Mouse (Mus musculus) intestine, embryonic 14.5 days (tissue): ENCODE measurements around the gene Sestd1. TPM values are rescaled to one million over a fixed set of nuclear protein-coding genes. Genes with fewer than 3 reads are reported as not detected.

Experiments used
- ATAC-seq: fragments of 200-750 bp; cut with Nextera tagmentation; replicated peaks from 2 replicates; pipeline ENCODE4 v1.8.0; 2017; ENCODE audit warnings: low read depth, moderate number of reproducible peaks, moderate TSS enrichment, moderate library complexity; ENCODE audit not compliant: low FRiP score, low TSS enrichment
- DNase-seq: peaks from one replicate; pipeline ENCODE4 v3.0.0-alpha.2; 2018; ENCODE audit warnings: low spot score
- H3K27ac ChIP-seq: fragments of 300-500 bp; sonication (generic); 2 replicates; pipeline ENCODE4 v1.5.1; 2014; ENCODE audit warnings: low read depth, mild to moderate bottlenecking, control low read depth
- H3K27me3 ChIP-seq: fragments of 300-500 bp; sonication (generic); replicated peaks from 2 replicates; pipeline ENCODE4 v1.6.1; 2014; ENCODE audit warnings: low read length, control low read depth; ENCODE audit not compliant: control insufficient read depth, insufficient read depth
- H3K36me3 ChIP-seq: fragments of 300-500 bp; sonication (generic); 2 replicates; pipeline ENCODE4 v1.6.1; 2014; ENCODE audit warnings: low read length, control low read depth; ENCODE audit not compliant: control insufficient read depth, insufficient read depth
- H3K4me1 ChIP-seq: fragments of 300-500 bp; sonication (generic); replicated peaks from 2 replicates; pipeline ENCODE4 v1.6.1; 2014; ENCODE audit warnings: low read length, control low read depth, mixed read lengths; ENCODE audit not compliant: control insufficient read depth, insufficient read depth
- H3K4me2 ChIP-seq: fragments of 300-500 bp; sonication (generic); 2 replicates; pipeline ENCODE4 v1.6.1; 2014; ENCODE audit warnings: low read length
- H3K4me3 ChIP-seq: fragments of 300-500 bp; sonication (generic); 2 replicates; pipeline ENCODE4 v1.5.1; 2014; ENCODE audit warnings: low read depth, low read length, control low read depth, mixed read lengths
- H3K9ac ChIP-seq: fragments of 300-500 bp; sonication (generic); 2 replicates; pipeline ENCODE4 v1.6.1; 2014; ENCODE audit warnings: mild to moderate bottlenecking, low read length
- H3K9me3 ChIP-seq: fragments of 300-500 bp; sonication (generic); 2 replicates; pipeline ENCODE4 v1.6.1; 2016; ENCODE audit warnings: low read length, control low read depth; ENCODE audit not compliant: control insufficient read depth
- WGBS: fragments of 180-500 bp; shearing (Covaris S2); extraction: QIAGEN DNeasy Blood & Tissue Kit; methylation state at CpG from one replicate; pipeline ENCODE4 v1.1.7; 2014; 5-methylcytosine and 5-hydroxymethylcytosine counted together
- polyA plus RNA-seq: library from polyadenylated mRNA; unstranded; fragments of >200 nt; fragmentation: Nextera tagmentation; extraction: Ambion mirVana; gene quantifications from 2 replicates; pipeline ENCODE4 v1.2.1, GENCODE M21; 2014

Gene Sestd1
- polyA plus RNA-seq, 1 experiment from 2014 or later = 20.3 TPM

GRCm38 (mm10) chr2:77235896-77236295 lies 44.5 kb downstream of the Sestd1 start:
- Histone ChIP-seq H3K4me3 (no peak overlapping the region), H3K4me1 (no peaks in the 10 kb centered on the region), H3K9me3 (no peaks in the 10 kb centered on the region), H3K9ac (no peak overlapping the region), H3K36me3 (peaks cover 65% of the 10 kb centered on the region), H3K27me3 (no peaks in the 10 kb centered on the region), H3K4me2 (no peak overlapping the region), H3K27ac (no peak overlapping the region)
- 84% methylated on average over 4 of the region's 4 CpGs for WGBS
- DNase-seq (no peak), ATAC-seq (no peak)

DNA sequence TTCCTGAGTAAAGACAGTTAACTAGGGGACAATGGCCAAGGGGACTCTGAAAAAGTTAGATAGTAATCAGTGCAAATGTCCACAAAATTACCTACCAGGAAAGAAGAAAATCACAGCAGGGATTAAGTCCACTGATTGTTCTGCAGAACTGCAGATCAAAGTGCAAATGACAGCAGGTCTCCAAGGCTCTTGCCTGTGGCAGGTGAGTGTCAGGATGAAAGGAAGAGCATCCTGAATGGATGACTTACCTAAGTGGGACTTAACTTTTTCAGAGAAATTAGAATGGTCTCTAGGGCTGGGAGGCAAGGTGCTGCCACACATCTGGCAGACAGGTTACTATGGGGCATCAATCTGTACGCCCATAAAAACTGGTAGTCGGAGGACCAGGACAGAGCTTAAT lies 47.8 kb downstream of the Sestd1 start:
- H3K36me3 ChIP-seq = peaks cover 50% of the 10 kb centered on the region
- H3K9me3 ChIP-seq = no peaks in the 10 kb centered on the region
- ATAC-seq = no peak
- no peaks in the 10 kb centered on the region for H3K27me3 ChIP-seq
- no peak for DNase-seq
- no peaks in the 10 kb centered on the region for H3K4me1 ChIP-seq
- H3K4me2 ChIP-seq = no peak overlapping the region
- H3K9ac ChIP-seq = no peak overlapping the region
- no peak overlapping the region for H3K27ac ChIP-seq
- no peak overlapping the region for H3K4me3 ChIP-seq
- WGBS = 90% methylated on average over 2 of the region's 2 CpGs

GRCm38 (mm10) chr2:77220960-77221359 lies 59.4 kb downstream of the Sestd1 start:
- Histone ChIP-seq H3K9me3 (no peaks in the 10 kb centered on the region), H3K4me2 (no peak overlapping the region), H3K4me1 (no peaks in the 10 kb centered on the region), H3K9ac (no peak overlapping the region), H3K27me3 (no peaks in the 10 kb centered on the region), H3K27ac (no peak overlapping the region), H3K4me3 (no peak overlapping the region), H3K36me3 (peaks cover 25% of the 10 kb centered on the region)
- 94% methylated on average over 2 of the region's 2 CpGs for WGBS
- DNase-seq = no peak
- ATAC-seq = no peak

DNA sequence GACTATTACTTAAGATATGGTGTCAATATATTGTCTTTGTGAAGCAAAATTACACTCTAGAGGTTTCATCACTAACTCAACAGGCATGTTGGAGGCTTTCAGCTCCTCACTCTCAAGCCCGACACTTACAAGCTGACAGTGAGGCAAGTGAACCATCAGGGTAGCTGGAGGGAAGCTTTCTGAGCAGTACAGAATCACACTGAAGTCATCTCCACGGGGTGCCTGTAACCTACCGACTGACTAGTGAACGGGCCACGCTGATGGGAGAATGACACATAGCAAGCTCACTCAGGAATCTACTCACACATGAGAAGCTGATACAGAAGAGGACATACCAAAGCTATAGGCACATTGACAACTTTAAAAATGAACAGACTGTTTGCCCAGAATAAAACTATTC lies 67.5 kb downstream of the Sestd1 start:
- Histone ChIP-seq H3K4me3 (no peak overlapping the region), H3K9me3 (no peaks in the 10 kb centered on the region), H3K4me2 (no peak overlapping the region), H3K9ac (no peak overlapping the region), H3K4me1 (no peaks in the 10 kb centered on the region), H3K27ac (no peak overlapping the region), H3K36me3 (peaks cover 47% of the 10 kb centered on the region), H3K27me3 (no peaks in the 10 kb centered on the region)
- 85% methylated on average over 5 of the region's 5 CpGs for WGBS
- DNase-seq = no peak
- ATAC-seq = no peak

- WGBS = 97% methylated on average over 3 of the region's 3 CpGs
- no peaks in the 10 kb centered on the region for H3K9me3 ChIP-seq
- no peak overlapping the region for H3K9ac ChIP-seq
- no peak overlapping the region for H3K4me2 ChIP-seq
- H3K36me3 ChIP-seq = peaks cover 21% of the 10 kb centered on the region
- no peaks in the 10 kb centered on the region for H3K27me3 ChIP-seq
- no peak for DNase-seq
- H3K27ac ChIP-seq = no peak overlapping the region
- no peak overlapping the region for H3K4me3 ChIP-seq
- ATAC-seq = no peak
- H3K4me1 ChIP-seq = no peaks in the 10 kb centered on the region
These were observed 73.4 kb downstream of the Sestd1 start for GRCm38 (mm10) chr2:77206951-77207350.

DNA sequence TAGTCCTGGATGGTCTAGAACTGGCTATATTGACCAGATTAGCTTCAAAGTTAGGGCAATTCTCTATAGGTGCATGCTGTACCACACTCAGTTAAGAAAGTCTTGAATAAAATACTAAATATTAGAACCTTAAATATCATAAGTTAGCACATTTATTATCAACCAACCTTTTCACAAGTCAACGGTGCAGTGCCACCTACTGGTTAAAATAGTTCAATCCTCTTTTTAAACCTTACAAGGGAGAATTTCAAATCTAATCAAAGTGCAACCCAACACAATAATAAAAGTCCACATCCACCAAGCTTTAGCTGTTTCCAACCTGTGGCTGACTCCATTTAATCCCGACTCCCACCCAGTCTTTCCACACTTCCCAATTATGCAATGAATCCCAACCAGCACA lies 76.5 kb downstream of the Sestd1 start:
- H3K27ac ChIP-seq = no peak overlapping the region
- H3K9me3 ChIP-seq = no peaks in the 10 kb centered on the region
- no peak for DNase-seq
- no peak overlapping the region for H3K9ac ChIP-seq
- no peak overlapping the region for H3K4me3 ChIP-seq
- H3K4me1 ChIP-seq = no peaks in the 10 kb centered on the region; the same call in 1 of the 2 replicates
- H3K36me3 ChIP-seq = peaks cover 10% of the 10 kb centered on the region; the same call in 1 of the 2 replicates
- H3K4me2 ChIP-seq = no peak overlapping the region
- ATAC-seq = no peak
- 54% methylated on average over 2 of the region's 2 CpGs for WGBS
- no peaks in the 10 kb centered on the region for H3K27me3 ChIP-seq

GRCm38 (mm10) chr2:77201900-77202299 lies 78.5 kb downstream of the Sestd1 start:
- Histone ChIP-seq H3K27me3 (no peaks in the 10 kb centered on the region), H3K36me3 (peaks cover 25% of the 10 kb centered on the region), H3K4me2 (no peak overlapping the region), H3K4me3 (no peak overlapping the region), H3K4me1 (no peaks in the 10 kb centered on the region; the same call in 1 of the 2 replicates), H3K9me3 (no peaks in the 10 kb centered on the region), H3K27ac (no peak overlapping the region), H3K9ac (no peak overlapping the region)
- ATAC-seq (no peak), DNase-seq (no peak)
- WGBS = 94% methylated on average over 1 of the region's 1 CpGs

DNA sequence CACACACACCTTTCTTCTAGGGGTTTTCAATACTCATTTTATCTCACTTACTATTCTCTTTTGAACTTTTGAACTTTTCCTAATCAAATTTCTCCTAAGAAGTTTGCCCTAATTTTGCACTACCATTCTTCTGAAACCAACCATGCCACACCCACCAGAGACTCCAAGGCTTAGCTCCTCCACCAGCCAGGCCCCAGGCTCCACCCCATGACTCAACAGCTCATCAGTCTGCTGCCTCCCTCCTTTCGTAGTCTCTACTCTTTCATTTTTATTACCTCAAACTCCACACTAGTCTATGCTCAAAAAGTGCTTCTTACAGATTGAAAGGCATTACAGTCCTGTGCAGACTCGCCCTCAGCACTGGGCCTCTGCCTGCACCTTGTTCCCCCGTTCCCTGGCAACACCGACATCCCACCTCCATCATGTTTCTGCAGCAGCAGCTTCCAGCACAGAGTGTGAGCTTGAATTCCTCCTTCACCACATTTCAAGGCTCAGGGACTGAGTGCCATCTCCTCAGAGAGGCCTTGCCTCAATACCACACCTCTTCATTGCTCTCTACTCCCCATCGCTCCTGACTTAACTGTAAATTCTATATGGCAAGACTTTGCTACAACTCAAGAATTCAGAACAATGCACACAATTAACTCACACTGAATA lies 79.3 kb downstream of the Sestd1 start:
- H3K27me3 ChIP-seq = no peaks in the 10 kb centered on the region
- H3K9ac ChIP-seq = no peak overlapping the region
- WGBS = 72% methylated on average over 5 of the region's 5 CpGs
- no peak overlapping the region for H3K4me2 ChIP-seq
- no peak for DNase-seq
- no peaks in the 10 kb centered on the region; the same call in 1 of the 2 replicates for H3K4me1 ChIP-seq
- peaks cover 24% of the 10 kb centered on the region for H3K36me3 ChIP-seq
- H3K27ac ChIP-seq = no peak overlapping the region
- H3K4me3 ChIP-seq = no peak overlapping the region
- H3K9me3 ChIP-seq = no peaks in the 10 kb centered on the region
- ATAC-seq = no peak

GRCm38 (mm10) chr2:77200379-77200778 lies 80.0 kb downstream of the Sestd1 start:
- no peak for ATAC-seq
- no peaks in the 10 kb centered on the region for H3K9me3 ChIP-seq
- WGBS = 91% methylated on average over 4 of the region's 4 CpGs
- no peak overlapping the region for H3K4me2 ChIP-seq
- H3K27me3 ChIP-seq = no peaks in the 10 kb centered on the region
- peaks cover 22% of the 10 kb centered on the region; the same call in 1 of the 2 replicates for H3K36me3 ChIP-seq
- no peak overlapping the region for H3K27ac ChIP-seq
- H3K4me1 ChIP-seq = no peaks in the 10 kb centered on the region; the same call in 1 of the 2 replicates
- no peak for DNase-seq
- H3K9ac ChIP-seq = no peak overlapping the region
- no peak overlapping the region for H3K4me3 ChIP-seq
